33 mouse cellular contexts compared by ENCODE assay signal in the genomic region with DNA sequence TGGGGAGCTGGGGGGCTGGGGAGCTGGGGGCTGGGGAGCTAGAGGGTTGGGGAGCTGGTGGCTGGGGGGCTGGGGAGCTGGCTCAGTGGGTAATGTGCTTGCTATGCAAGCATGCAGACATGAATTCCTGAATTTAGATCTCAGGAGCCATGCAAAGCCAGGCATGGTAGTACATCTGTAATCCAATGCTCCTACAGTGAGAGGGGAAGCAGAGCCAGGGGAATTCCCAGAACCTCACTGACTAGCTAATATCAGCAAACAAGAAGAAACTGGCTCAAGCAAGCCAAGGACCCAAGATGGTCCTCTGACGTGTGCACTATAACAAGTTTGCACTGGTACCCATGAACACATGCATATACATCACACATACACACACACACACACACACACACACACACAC. TPM values are rescaled to one million over a fixed set of nuclear protein-coding genes. Genes with fewer than 3 reads are reported as not detected.
DNase-seq lines count a peak whose midpoint lies in the region; ATAC-seq lines count a peak whose summit lies in the region.
"Had no signal": no experiment of that assay in that cellular context is flagged by ENCODE, and none has a peak within 500 bp of the region (broad histone marks: within the 10 kb centered on the region; RNA-seq: fewer than 3 reads in every experiment).

No protein-coding gene starts in this region.

- H3K27ac ChIP-seq in heart, embryonic 10.5 days, result peak overlapping the region; percentile 47; the same call in 1 of the 2 replicates
- H3K27ac ChIP-seq: embryonic facial prominence, embryonic 15.5 days; forebrain, embryonic 12.5 days; heart, embryonic 13.5 days; hindbrain, embryonic 12.5 days; kidney, embryonic 15.5 days; layer of hippocampus, adult 2 months; left cerebral cortex, adult 2 months; liver, embryonic 14.5 days; macrophage; midbrain, embryonic 15.5 days; neural tube, embryonic 15.5 days had no signal

- H3K4me1 ChIP-seq in heart, embryonic 10.5 days, result peaks cover 16% of the 10 kb centered on the region; the same call in 1 of the 2 replicates
- H3K4me1 ChIP-seq: embryonic facial prominence, embryonic 15.5 days; forebrain, embryonic 12.5 days; heart, embryonic 13.5 days; midbrain, embryonic 15.5 days had no signal

- WGBS in heart, embryonic 10.5 days, result 79% methylated on average over 1 of the region's 1 CpGs

- H3K27me3 ChIP-seq in heart, embryonic 10.5 days (ENCODE audit: insufficient read depth, poor library complexity, severe bottlenecking), result no peaks in the 10 kb centered on the region; the same call in 1 of the 2 replicates
- H3K27me3 ChIP-seq: embryonic facial prominence, embryonic 15.5 days; forebrain, embryonic 12.5 days; heart, embryonic 13.5 days; hindbrain, embryonic 12.5 days; kidney, embryonic 15.5 days; midbrain, embryonic 15.5 days; neural tube, embryonic 15.5 days had no signal

- no peak overlapping the region for H3K4me3 ChIP-seq in heart, embryonic 10.5 days
- H3K4me3 ChIP-seq: embryonic facial prominence, embryonic 15.5 days; forebrain, embryonic 12.5 days; heart, embryonic 13.5 days; hindbrain, embryonic 12.5 days; kidney, embryonic 15.5 days; layer of hippocampus, adult 2 months; left cerebral cortex, adult 2 months; midbrain, embryonic 15.5 days; neural tube, embryonic 15.5 days had no signal

- ATAC-seq in activated CD4-positive, CD25-positive, alpha-beta regulatory T cell, adult 4 months, result no peak
- ATAC-seq: inflammation-experienced regulatory T-cells, adult 6 months; midbrain, embryonic 15.5 days had no signal

- H3K9me3 ChIP-seq in heart, embryonic 10.5 days, result no peaks in the 10 kb centered on the region
- H3K9me3 ChIP-seq: embryonic facial prominence, embryonic 15.5 days; forebrain, embryonic 12.5 days; heart, embryonic 13.5 days; hindbrain, embryonic 12.5 days; kidney, embryonic 15.5 days; midbrain, embryonic 15.5 days; neural tube, embryonic 15.5 days had no signal

- DNase-seq in heart, embryonic 10.5 days (ENCODE audit: low spot score), result no peak
- DNase-seq in heart, adult 11 months, result no peak
- DNase-seq in kidney, postnatal 14 days, result peak; percentile 16
- no peak for DNase-seq in kidney, adult 8-10 months
- DNase-seq in NIH3T3 (ENCODE audit: low read depth), result peak; percentile 27
- DNase-seq in urinary bladder, adult 18-20 months (ENCODE audit: low spot score in 2 of 2), result no peak
- DNase-seq: adrenal gland, postnatal 10 days; cerebellum, adult 9-10 months; cerebellum, postnatal 36 days; forebrain, postnatal 0 days; gastrocnemius, postnatal 10 days; kidney, adult 11 months; kidney, postnatal 36 days; liver; lung, adult 2 months; lung, postnatal 10 days; retina, postnatal 1 day; right cerebral cortex, postnatal 14 days; thymus, postnatal 25 days had no signal

- H3K36me3 ChIP-seq in heart, embryonic 10.5 days, result no peaks in the 10 kb centered on the region
- H3K36me3 ChIP-seq: embryonic facial prominence, embryonic 15.5 days; forebrain, embryonic 12.5 days; heart, embryonic 13.5 days; hindbrain, embryonic 12.5 days; kidney, embryonic 15.5 days; midbrain, embryonic 15.5 days; neural tube, embryonic 15.5 days had no signal

RNA-seq across cellular contexts. Expression of a gene that starts 13.2 kb away (rescaled TPM):
- polyA plus RNA-seq in heart, embryonic 10.5 days (2016; fragmentation: Nextera tagmentation; extraction: Ambion mirVana), result 0.36 and 0.41 TPM in 2 replicates
- not detected for polyA plus RNA-seq in activated CD4-positive, CD25-positive, alpha-beta regulatory T cell, adult 4 months (2017; shearing (Covaris generic))
- polyA plus RNA-seq: embryonic facial prominence, embryonic 15.5 days; forebrain, embryonic 12.5 days; forebrain, postnatal 0 days; hindbrain, embryonic 12.5 days; inflammation-experienced regulatory T-cells, adult 6 months; kidney, embryonic 15.5 days; liver, embryonic 14.5 days; lung, adult 2 months; macrophage; midbrain, embryonic 15.5 days; neural tube, embryonic 15.5 days; stomach, embryonic 16.5 days had no signal

RNA-seq across cellular contexts. Expression of a gene that starts 31.7 kb away (rescaled TPM):
- 114 and 117 TPM in 2 replicates for polyA plus RNA-seq in heart, embryonic 10.5 days (2016; fragmentation: Nextera tagmentation; extraction: Ambion mirVana)
- 10 to 100 TPM; 19.0 to 26.5 TPM for polyA plus RNA-seq in activated CD4-positive, CD25-positive, alpha-beta regulatory T cell, adult 4 months (2017; shearing (Covaris generic))

Comparison
In these comparisons a context has a peak if more than half of its experiments do, and no peak if none do; other contexts are left out.
1. DNase-seq: peak in kidney, postnatal 14 days (single experiment) and NIH3T3 (single experiment); none in heart, embryonic 10.5 days (single experiment), heart, adult 11 months (single experiment), kidney, adult 8-10 months (0 of 2) and urinary bladder, adult 18-20 months (0 of 2).